In genomic region chr10:122827719-122828414, GRCm38 (mm10) we compare ENCODE assay signal across 26 mouse cellular contexts.
DNase-seq lines count a peak whose midpoint lies in the region; ATAC-seq and TF ChIP-seq lines count a peak whose summit lies in the region.
"Had no signal": no experiment of that assay in that cellular context is flagged by ENCODE, and none has a peak within 500 bp of the region (broad histone marks: within the 10 kb centered on the region; RNA-seq: fewer than 3 reads in every experiment).

No protein-coding gene starts in this region.

- H3K4me3 ChIP-seq in heart, embryonic 16.5 days (ENCODE audit: low read length) = no peak overlapping the region
- no peak overlapping the region for H3K4me3 ChIP-seq in heart, adult 2 months
- H3K4me3 ChIP-seq in hindbrain, postnatal 0 days (ENCODE audit: low read length) = no peak overlapping the region
- H3K4me3 ChIP-seq: kidney, embryonic 15.5 days; midbrain, embryonic 10.5 days had no signal

- H3K4me1 ChIP-seq in heart, embryonic 16.5 days (ENCODE audit: control insufficient read depth, insufficient read depth, low read length) = peaks cover 23% of the 10 kb centered on the region
- no peaks in the 10 kb centered on the region; the same call in 1 of the 2 replicates for H3K4me1 ChIP-seq in heart, adult 2 months (ENCODE audit: control insufficient read depth, insufficient read depth, low read length)
- no peaks in the 10 kb centered on the region for H3K4me1 ChIP-seq in hindbrain, postnatal 0 days (ENCODE audit: insufficient read depth, low read length)

- no peaks in the 10 kb centered on the region for H3K79me2 ChIP-seq in heart, adult 2 months (replicated peaks; ENCODE audit: control insufficient read depth, insufficient read depth, low read length)

- peak; percentile 70 for DNase-seq in heart, adult 11 months
- no peak for DNase-seq in heart, postnatal 10 days
- DNase-seq in heart, adult 2 months = no peak
- DNase-seq in 3T3-L1 (ENCODE audit: low read depth, low spot score) = peak; percentile 27
- no peak for DNase-seq in hindbrain, postnatal 0 days (ENCODE audit: low spot score)
- no peak for DNase-seq in ovary, postnatal 36 days (ENCODE audit: low spot score)
- no peak for DNase-seq in adrenal gland, adult (ENCODE audit: inconsistent age in 2 of 2, low spot score in 1 of 2)
- DNase-seq: adrenal gland, adult 8-10 months; cerebellum, adult 2 months; cerebellum, postnatal 25 days; gastrocnemius, postnatal 10 days; kidney, adult 11 months; liver, postnatal 0 days; lung, postnatal 10 days; right cerebral cortex, adult 18-20 months; right cerebral cortex, postnatal 4 days; thymus, adult 2 months; thymus, postnatal 4 days had no signal

- H3K36me3 ChIP-seq in heart, embryonic 16.5 days (ENCODE audit: control insufficient read depth, insufficient read depth) = no peaks in the 10 kb centered on the region
- H3K36me3 ChIP-seq in heart, adult 2 months (ENCODE audit: control insufficient read depth, insufficient read depth, low read length) = peaks cover 2% of the 10 kb centered on the region
- H3K36me3 ChIP-seq in hindbrain, postnatal 0 days (ENCODE audit: insufficient read depth, low read length) = no peaks in the 10 kb centered on the region
- H3K36me3 ChIP-seq: midbrain, embryonic 10.5 days had no signal

- ATAC-seq in heart, embryonic 16.5 days (replicated peaks; ENCODE audit: extremely low read depth, insufficient read depth, low FRiP score) = peak; percentile 43
- ATAC-seq in hindbrain, postnatal 0 days = 0 out of 2 replicates have a peak, but pooled peaks have one; percentile 11
- ATAC-seq: CD4-positive, CD25-positive, alpha-beta regulatory T cell, adult 4 months; forebrain, embryonic 16.5 days; liver, postnatal 0 days; midbrain, embryonic 16.5 days had no signal

- H3K27ac ChIP-seq in heart, embryonic 16.5 days (ENCODE audit: low read length) = peak overlapping the region; percentile 70
- no peak overlapping the region for H3K27ac ChIP-seq in heart, adult 2 months
- no peak overlapping the region for H3K27ac ChIP-seq in hindbrain, postnatal 0 days
- H3K27ac ChIP-seq: midbrain, embryonic 10.5 days; stomach, postnatal 0 days had no signal

- no peak for TF ChIP-seq CTCF in heart, adult 2 months (IDR thresholded peaks at IDR 0.05)
- TF ChIP-seq CTCF in hindbrain, postnatal 0 days (IDR thresholded peaks at IDR 0.05; ENCODE audit: low read depth) = no peak

- 66% methylated on average over 12 of the region's 12 CpGs for WGBS in heart, embryonic 16.5 days
- WGBS in heart, adult 2 months = 74% methylated on average over 12 of the region's 12 CpGs
- WGBS in hindbrain, postnatal 0 days = 38% methylated on average over 12 of the region's 12 CpGs

- H3K9me3 ChIP-seq in heart, embryonic 16.5 days (replicated peaks; ENCODE audit: control insufficient read depth, low read length) = no peaks in the 10 kb centered on the region
- H3K9me3 ChIP-seq in hindbrain, postnatal 0 days (ENCODE audit: low read length) = no peaks in the 10 kb centered on the region
- H3K9me3 ChIP-seq: midbrain, embryonic 10.5 days had no signal

- TF ChIP-seq POLR2A in heart, adult 2 months (IDR thresholded peaks at IDR 0.05; ENCODE audit: insufficient read depth, low read depth, low read length) = no peak

- H3K27me3 ChIP-seq in heart, embryonic 16.5 days (ENCODE audit: control insufficient read depth, insufficient read depth, low read length) = no peaks in the 10 kb centered on the region
- no peaks in the 10 kb centered on the region for H3K27me3 ChIP-seq in heart, adult 2 months (ENCODE audit: control insufficient read depth, insufficient read depth, low read length)
- H3K27me3 ChIP-seq in hindbrain, postnatal 0 days (ENCODE audit: insufficient read depth, low read length) = no peaks in the 10 kb centered on the region
- H3K27me3 ChIP-seq: kidney, embryonic 15.5 days had no signal

- peak overlapping the region; percentile 55 for H3K9ac ChIP-seq in heart, embryonic 16.5 days (ENCODE audit: low read length)
- H3K9ac ChIP-seq in heart, adult 2 months (ENCODE audit: low read depth, low read length) = no peak overlapping the region
- no peak overlapping the region for H3K9ac ChIP-seq in hindbrain, postnatal 0 days (replicated peaks; ENCODE audit: low read length)
- H3K9ac ChIP-seq: kidney, embryonic 15.5 days; liver, postnatal 0 days had no signal

- peak overlapping the region; percentile 15; the same call in 1 of the 2 replicates for H3K4me2 ChIP-seq in heart, embryonic 16.5 days (ENCODE audit: low read depth, low read length)
- H3K4me2 ChIP-seq in hindbrain, postnatal 0 days (ENCODE audit: low read depth, low read length) = no peak overlapping the region
- H3K4me2 ChIP-seq: kidney, embryonic 15.5 days; liver, embryonic 11.5 days had no signal

- intact Hi-C loops in heart, postnatal 10 days (cut with DNase I) = no loop called here
- intact Hi-C loops in heart, adult 2 months (cut with DNase I) = loop anchor here (5.0 kb wide), 1 partner anchor 64 kb away; no protein-coding TSS in a partner anchor

- TF ChIP-seq EP300 in heart, adult 2 months (IDR thresholded peaks at IDR 0.05; ENCODE audit: insufficient read depth, low read depth, low read length) = no peak

Comparison
In these comparisons a context has a peak if more than half of its experiments do, and no peak if none do; other contexts are left out.
1. DNase-seq: peak in heart, adult 11 months (single experiment) and 3T3-L1 (single experiment); none in heart, postnatal 10 days (0 of 2), heart, adult 2 months (0 of 2), hindbrain, postnatal 0 days (single experiment), ovary, postnatal 36 days (single experiment) and adrenal gland, adult (0 of 2).